Mouse (Mus musculus) left cerebral cortex, postnatal 10 days (tissue): Measurements from ENCODE around the gene Maea. TPM values are rescaled to one million over a fixed set of nuclear protein-coding genes. Genes with fewer than 3 reads are reported as not detected.
"Not testable (repeated sequence)": the region's sequence is repeated elsewhere in the genome, so short reads cannot be mapped to it uniquely, and the experiment has no call there.

Source experiments
- DNase-seq, 2 experiments: peaks; one replicate each; pipeline ENCODE4 v3.0.0; 2021 to 2022; ENCODE audit warnings: low spot score in 2 of 2, mixed read lengths in 1 of 2; ENCODE audit errors: extremely low spot score in 1 of 2
- intact Hi-C: fragments of 180-260 bp; cut with DNase I; formaldehyde crosslinking; loops from one replicate; pipeline ENCODE4 v1.15.1; 2025
- total RNA-seq, 2 experiments: library from RNA; stranded (reverse); gene quantifications; 2 replicates each; pipeline ENCODE4 v1.2.3; 2021

Maea gene
- 10 to 100 TPM; 81.9 to 90.3 TPM for total RNA-seq

GRCm38 (mm10) chr5:33335273-33335976 lies at the start of gene Maea:
Maea (plus strand) TSS chr5:33335509.
- intact Hi-C loops = loop anchor here (5.0 kb wide), 2 partner anchors 37 to 58 kb away; no protein-coding TSS in a partner anchor
- DNase-seq = peak; percentile 98

DNA sequence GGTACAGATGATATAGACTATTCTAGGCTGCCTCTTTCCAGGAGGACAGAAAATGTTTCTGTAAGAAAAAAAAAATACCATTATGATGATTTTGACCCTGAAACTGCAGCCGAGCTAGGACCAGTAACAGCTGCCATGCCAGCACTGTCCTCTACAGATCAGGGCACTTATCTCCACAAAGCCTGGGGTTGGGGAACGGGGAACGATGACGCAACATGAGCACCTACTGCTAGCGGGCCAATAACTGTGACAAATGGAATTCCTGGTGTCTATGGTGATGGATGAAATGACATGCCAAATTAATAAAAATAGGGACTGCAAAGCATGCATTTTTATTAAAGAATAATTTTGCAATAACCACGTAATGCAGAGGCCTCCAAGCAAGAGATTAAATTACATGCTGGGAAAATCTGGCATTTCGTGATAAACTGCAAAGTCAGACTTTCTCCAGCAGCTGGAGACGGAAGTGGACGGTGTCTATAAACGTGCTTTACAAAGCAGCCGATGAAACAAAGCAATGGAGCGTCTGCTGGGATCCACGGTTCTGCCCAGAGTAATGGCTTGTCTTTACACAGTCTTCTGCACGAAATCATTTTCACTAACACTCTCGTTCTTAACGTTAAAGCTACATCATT lies 41.4 kb upstream of the Maea start:
- intact Hi-C loops = no loop called here
- no peak for DNase-seq

DNA sequence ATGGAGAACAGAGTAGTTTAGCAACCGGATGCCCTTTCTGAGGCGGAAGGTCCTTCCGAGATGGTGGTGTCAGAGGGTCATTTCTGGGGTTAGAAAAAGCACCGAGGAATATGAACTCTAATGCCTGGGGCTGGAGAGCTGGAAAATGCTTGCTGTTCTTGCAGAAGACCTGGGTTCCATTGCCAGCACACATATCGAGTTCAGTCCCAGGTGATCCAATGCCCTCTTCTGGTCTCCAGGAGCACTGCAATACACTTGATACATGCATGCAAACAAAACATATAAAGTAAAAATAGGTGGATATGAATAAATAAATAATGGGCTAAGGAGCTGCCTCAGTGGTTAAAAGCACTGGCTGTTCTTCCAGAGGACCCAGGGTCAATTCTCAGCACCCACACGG lies 38.1 kb upstream of the Maea start:
- intact Hi-C loops = no loop called here
- no peak for DNase-seq

DNA sequence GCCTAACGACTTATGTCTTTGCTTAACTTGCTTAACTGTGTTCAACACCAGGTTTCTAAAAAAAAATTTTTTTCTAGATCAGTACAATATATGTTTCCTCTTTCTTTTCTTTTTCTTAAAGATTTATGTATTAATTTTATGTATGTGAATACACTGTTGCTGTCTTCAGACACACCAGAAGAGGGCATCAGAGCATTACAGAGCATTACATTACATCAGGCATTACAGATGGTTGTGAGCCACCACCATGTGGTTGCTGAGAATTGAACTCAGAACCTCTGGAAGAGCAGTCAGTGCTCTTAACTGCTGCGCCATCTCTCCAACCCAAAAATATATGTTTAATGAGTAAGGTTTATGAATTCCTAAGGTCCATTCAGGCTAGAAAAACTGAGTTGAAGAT lies 33.5 kb upstream of the Maea start:
- intact Hi-C loops = no loop called here
- DNase-seq = no peak

DNA sequence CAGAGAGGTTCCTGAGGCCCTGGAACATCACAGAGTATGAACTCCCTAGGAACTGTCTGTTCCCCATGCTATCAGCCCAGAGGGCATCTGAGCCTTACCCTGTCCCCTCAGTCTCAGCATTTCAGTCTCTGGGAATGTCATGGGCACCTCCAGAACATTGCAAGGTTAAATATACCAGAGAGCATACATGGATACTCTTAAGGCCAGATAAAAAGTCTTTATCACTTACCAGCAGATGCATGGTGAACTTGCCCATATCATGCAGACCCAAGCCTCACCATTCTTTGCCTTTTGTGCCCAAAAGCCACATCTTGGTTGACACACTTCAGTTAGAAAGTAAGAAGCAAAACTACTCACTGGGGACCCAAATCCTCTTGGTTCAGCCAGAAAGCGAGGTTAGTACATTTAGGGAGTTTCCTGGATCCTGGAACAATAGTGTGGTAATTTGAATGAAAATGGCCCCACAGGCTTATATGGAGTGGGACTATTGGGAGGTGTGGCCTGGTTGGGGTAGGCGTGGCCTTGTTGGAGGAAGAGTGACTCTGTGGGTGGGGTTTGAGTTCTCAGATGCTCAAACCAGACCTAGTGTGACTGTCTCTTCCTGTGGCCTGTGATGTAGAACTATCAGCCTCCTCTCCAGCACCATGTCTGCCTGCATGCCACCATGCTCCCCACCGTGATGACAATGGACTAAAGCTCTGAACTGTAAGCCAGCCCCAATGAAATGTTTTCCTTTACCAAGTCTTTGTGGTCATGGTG lies 24.4 kb upstream of the Maea start:
- DNase-seq = no peak
- intact Hi-C loops = no loop called here

DNA sequence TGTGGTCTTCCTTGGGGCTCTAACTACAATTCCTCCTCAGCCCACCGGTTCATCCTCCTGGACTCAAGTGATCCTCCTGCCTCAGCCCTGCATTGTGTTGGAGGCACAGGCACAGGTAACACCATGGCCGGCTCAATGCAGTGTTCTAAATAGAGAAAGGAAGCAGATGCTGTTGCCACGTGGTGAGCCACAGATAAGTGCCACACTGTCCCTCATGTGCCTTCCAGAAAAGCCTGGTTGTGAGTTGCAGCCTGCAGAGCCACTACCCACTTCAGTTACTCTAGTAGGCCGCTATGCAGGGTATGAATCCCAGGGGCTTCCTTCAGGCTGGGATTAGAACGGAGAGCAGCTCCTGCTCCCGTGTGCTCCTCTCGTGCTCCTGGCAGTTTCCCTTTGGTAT lies 23.1 kb upstream of the Maea start:
- intact Hi-C loops = no loop called here
- no peak for DNase-seq

GRCm38 (mm10) chr5:33324491-33324890 lies 10.8 kb upstream of the Maea start:
- intact Hi-C loops = no loop called here
- no peak for DNase-seq

- intact Hi-C loops = loop anchor here (5.0 kb wide), 2 partner anchors 38 to 57 kb away; no protein-coding TSS in a partner anchor
- DNase-seq = no peak
These were observed 682 bp upstream of the Maea start for GRCm38 (mm10) chr5:33334381-33335272.

GRCm38 (mm10) chr5:33335977-33336360 lies 660 bp downstream of the Maea start:
- intact Hi-C loops = loop anchor here (5.0 kb wide), 2 partner anchors 36 to 59 kb away; no protein-coding TSS in a partner anchor
- DNase-seq = peak in 1 of 2 experiments; percentile 66

- intact Hi-C loops = loop anchor here (5.0 kb wide), 2 partner anchors 35 to 60 kb away; no protein-coding TSS in a partner anchor
- DNase-seq = no peak
These were observed 1.9 kb downstream of the Maea start for GRCm38 (mm10) chr5:33337206-33337605.

- intact Hi-C loops = no loop called here
- DNase-seq = no peak
These were observed 5.9 kb downstream of the Maea start for GRCm38 (mm10) chr5:33341165-33341564.

DNA sequence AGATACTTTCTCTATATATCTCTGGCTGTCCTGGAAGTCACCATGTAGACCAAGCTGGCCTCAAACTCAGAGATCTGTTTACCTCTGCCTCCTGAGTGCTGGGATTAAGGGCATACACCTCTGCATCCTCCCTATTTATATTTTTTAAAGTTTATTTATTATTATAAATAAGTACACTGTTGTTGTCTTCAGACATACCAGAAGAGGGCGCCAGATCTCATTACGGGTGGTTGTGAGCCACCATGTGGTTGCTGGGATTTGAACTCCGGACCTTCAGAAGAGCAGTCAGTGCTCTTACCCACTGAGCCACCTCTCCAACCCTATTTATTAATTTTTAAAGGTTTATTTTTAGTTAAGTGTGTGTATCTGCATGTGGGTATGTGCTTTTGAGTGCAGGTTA lies 6.9 kb downstream of the Maea start:
- intact Hi-C loops, DNase-seq: not testable (repeated sequence)

DNA sequence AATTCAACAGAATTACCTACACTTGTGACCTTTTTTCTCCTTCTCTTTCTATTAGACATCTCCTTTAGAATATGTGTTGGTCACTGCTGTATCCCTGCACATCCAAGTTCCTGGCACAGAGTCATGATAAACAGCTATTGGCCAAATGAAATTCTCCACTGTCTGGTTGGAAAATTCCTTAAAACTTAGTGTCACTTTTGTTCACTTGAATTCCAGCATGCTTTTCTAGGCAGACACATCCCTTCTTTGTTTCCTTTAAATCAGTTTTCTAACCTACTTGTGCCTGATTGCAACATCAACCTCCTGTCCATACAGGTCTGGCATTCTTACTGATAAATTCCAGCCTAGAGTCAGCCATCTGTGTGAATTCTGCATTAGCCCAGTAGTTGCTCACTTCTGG lies 7.5 kb downstream of the Maea start:
- DNase-seq = no peak
- intact Hi-C loops = no loop called here

DNA sequence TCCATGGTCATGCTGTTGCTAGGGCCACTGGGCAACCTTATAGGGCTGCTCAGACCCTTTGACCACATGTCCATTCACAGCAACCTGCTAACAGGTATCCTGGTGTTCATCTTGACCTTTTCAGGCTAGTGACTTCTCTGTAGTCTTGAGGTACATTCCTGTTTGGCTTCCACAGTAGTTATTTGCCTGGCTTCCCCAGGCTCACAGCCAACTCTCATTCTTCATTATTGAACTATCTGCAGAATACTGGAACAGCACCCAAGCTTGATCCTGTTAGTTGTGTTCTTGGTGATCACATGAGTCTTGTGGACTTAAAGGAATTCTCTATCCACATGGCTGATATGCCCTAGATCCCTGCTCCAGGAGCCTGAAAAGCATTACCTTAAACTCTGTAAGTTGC lies 8.3 kb downstream of the Maea start:
- intact Hi-C loops = no loop called here
- no peak for DNase-seq

DNA sequence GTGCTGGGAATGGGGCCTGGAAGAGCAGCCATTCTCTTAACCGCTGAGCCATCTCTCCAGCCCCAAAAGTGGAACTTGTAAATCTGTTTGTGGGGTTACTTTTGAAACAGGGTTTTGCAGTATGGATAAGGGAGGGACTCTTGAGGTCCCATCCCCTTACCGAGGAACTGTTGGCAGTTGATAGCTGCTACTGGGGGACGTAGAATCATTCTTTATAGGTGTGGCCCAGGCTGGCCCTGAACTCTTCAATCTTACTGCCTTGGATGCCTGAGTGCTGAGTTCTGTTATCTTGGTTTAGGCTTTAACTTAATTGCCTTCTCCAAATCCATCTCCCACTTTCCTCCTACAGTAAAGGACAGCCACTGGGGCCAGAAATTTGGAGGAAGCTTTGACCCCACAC lies 8.8 kb downstream of the Maea start:
- intact Hi-C loops = no loop called here
- DNase-seq = no peak

DNA sequence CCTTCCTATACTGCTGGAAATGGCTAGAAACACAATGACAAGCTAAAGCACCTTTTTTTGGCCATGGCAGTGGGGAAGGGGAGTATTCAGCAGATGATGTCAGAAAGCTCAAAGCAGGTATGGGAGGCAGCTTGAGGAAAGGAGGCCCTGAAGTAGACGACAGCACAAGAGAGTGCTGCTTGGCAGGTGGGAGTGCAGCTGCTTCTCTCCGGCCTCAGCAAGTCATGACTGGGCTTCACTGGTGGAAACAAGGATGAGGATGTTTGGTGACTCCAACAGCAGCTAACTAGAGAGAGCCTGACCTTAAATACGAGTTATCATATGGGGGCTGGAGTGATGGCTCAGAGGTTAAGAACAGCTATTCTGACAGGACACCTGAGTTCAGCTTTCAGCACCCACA lies 12.3 kb downstream of the Maea start:
- intact Hi-C loops = no loop called here

DNA sequence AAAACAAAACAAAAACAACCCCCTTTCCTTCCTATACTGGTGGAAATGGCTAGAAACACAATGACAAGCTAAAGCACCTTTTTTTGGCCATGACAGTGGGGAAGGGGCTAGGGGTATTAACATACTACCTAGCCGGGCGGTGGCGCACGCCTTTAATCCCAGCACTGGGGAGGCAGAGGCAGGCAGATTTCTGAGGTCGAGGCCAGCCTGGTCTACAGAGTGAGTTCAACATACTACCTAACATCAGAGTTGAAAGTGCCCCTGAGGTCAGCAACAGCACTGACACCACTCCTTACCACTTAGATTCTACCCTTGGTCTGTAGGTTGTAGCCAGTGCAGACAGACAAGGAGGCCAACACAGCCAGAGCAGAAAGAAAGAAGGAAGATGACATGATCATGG lies 13.9 kb downstream of the Maea start:
- DNase-seq = no peak
- intact Hi-C loops = no loop called here

More for the DNA sequence above, 12.3 kb downstream of the Maea start:
- no peak for DNase-seq

GRCm38 (mm10) chr5:33349706-33350105 lies 14.4 kb downstream of the Maea start:
- intact Hi-C loops = no loop called here
- no peak for DNase-seq
